10 mouse cellular contexts compared by ENCODE assay signal in genomic region chr10:99203163-99203562, GRCm38 (mm10). TPM values are rescaled to one million over a fixed set of nuclear protein-coding genes. Genes with fewer than 3 reads are reported as not detected.
DNase-seq lines count a peak whose midpoint lies in the region; ATAC-seq and TF ChIP-seq lines count a peak whose summit lies in the region.
"Had no signal": no experiment of that assay in that cellular context is flagged by ENCODE, and none has a peak within 500 bp of the region (broad histone marks: within the 10 kb centered on the region; RNA-seq: fewer than 3 reads in every experiment).

No protein-coding gene starts in this region.

- H3K4me2 ChIP-seq in lung, embryonic 14.5 days, result peak overlapping the region; percentile 60
- H3K4me2 ChIP-seq in forebrain, embryonic 16.5 days (ENCODE audit: low read length), result peak overlapping the region; percentile 62
- H3K4me2 ChIP-seq in liver, embryonic 13.5 days, result peak overlapping the region; percentile 68
- peak overlapping the region; percentile 53 for H3K4me2 ChIP-seq in stomach, embryonic 14.5 days (replicated peaks; ENCODE audit: low read depth, low read length)

- H3K27ac ChIP-seq in lung, embryonic 14.5 days (ENCODE audit: low read depth), result peak overlapping the region; percentile 84
- H3K27ac ChIP-seq in forebrain, embryonic 16.5 days (ENCODE audit: low read length), result no peak overlapping the region
- H3K27ac ChIP-seq in liver, embryonic 13.5 days, result no peak overlapping the region
- H3K27ac ChIP-seq in stomach, embryonic 14.5 days (ENCODE audit: low read length), result peak overlapping the region; percentile 76; the same call in 1 of the 2 replicates

- H3K27me3 ChIP-seq in lung, embryonic 14.5 days (ENCODE audit: insufficient read depth, low read length), result no peaks in the 10 kb centered on the region
- no peaks in the 10 kb centered on the region for H3K27me3 ChIP-seq in forebrain, embryonic 16.5 days (replicated peaks; ENCODE audit: control insufficient read depth, insufficient read depth, low read length)
- H3K27me3 ChIP-seq in liver, embryonic 13.5 days, result no peaks in the 10 kb centered on the region
- no peaks in the 10 kb centered on the region for H3K27me3 ChIP-seq in stomach, embryonic 14.5 days (ENCODE audit: control insufficient read depth, insufficient read depth, low read length)

- DNase-seq in lung, embryonic 14.5 days, result no peak
- DNase-seq in lung, postnatal 10 days, result no peak
- no peak for DNase-seq in liver, embryonic 13.5 days
- DNase-seq in spleen, postnatal 10 days (ENCODE audit: low spot score in 2 of 2), result no peak
- no peak for DNase-seq in embryo, embryonic 10 days (ENCODE audit: low spot score)
- DNase-seq: cerebellum, adult 11 months; spleen, adult 18-20 months had no signal

- 40% methylated on average over 5 of the region's 5 CpGs for WGBS in lung, embryonic 14.5 days
- WGBS in forebrain, embryonic 16.5 days, result 47% methylated on average over 5 of the region's 5 CpGs
- WGBS in liver, embryonic 13.5 days (ENCODE audit: insufficient replicate concordance), result 35% methylated on average over 5 of the region's 5 CpGs
- 50% methylated on average over 5 of the region's 5 CpGs for WGBS in stomach, embryonic 14.5 days

- H3K4me3 ChIP-seq in lung, embryonic 14.5 days (ENCODE audit: low read depth, low read length), result peak overlapping the region; percentile 22
- H3K4me3 ChIP-seq in forebrain, embryonic 16.5 days (replicated peaks; ENCODE audit: low read length), result no peak overlapping the region
- peak overlapping the region; percentile 45 for H3K4me3 ChIP-seq in liver, embryonic 13.5 days (replicated peaks)
- peak overlapping the region; percentile 18; the same call in 1 of the 2 replicates for H3K4me3 ChIP-seq in stomach, embryonic 14.5 days (ENCODE audit: low read depth, low read length)

- H3K9ac ChIP-seq in lung, embryonic 14.5 days, result peak overlapping the region; percentile 42; the same call in 1 of the 2 replicates
- no peak overlapping the region for H3K9ac ChIP-seq in forebrain, embryonic 16.5 days (replicated peaks; ENCODE audit: low read depth, low read length)
- H3K9ac ChIP-seq in liver, embryonic 13.5 days, result 0 out of 2 replicates have a peak overlapping the region, but pooled peaks have one; percentile 57
- no peak overlapping the region for H3K9ac ChIP-seq in stomach, embryonic 14.5 days (replicated peaks; ENCODE audit: low read depth, low read length)

- no peak for TF ChIP-seq CTCF in lung, embryonic 14.5 days (IDR thresholded peaks at IDR 0.05; ENCODE audit: low read depth)

- no peaks in the 10 kb centered on the region for H3K9me3 ChIP-seq in lung, embryonic 14.5 days (ENCODE audit: low read depth, low read length)
- H3K9me3 ChIP-seq in forebrain, embryonic 16.5 days (ENCODE audit: control insufficient read depth, low read length), result no peaks in the 10 kb centered on the region
- H3K9me3 ChIP-seq in liver, embryonic 13.5 days (replicated peaks), result no peaks in the 10 kb centered on the region
- no peaks in the 10 kb centered on the region for H3K9me3 ChIP-seq in stomach, embryonic 14.5 days (ENCODE audit: control insufficient read depth, low read depth, low read length)

- H3K36me3 ChIP-seq in lung, embryonic 14.5 days (ENCODE audit: insufficient read depth), result no peaks in the 10 kb centered on the region
- no peaks in the 10 kb centered on the region for H3K36me3 ChIP-seq in forebrain, embryonic 16.5 days (ENCODE audit: control insufficient read depth, insufficient read depth)
- H3K36me3 ChIP-seq in liver, embryonic 13.5 days, result no peaks in the 10 kb centered on the region
- H3K36me3 ChIP-seq in stomach, embryonic 14.5 days (ENCODE audit: control insufficient read depth, insufficient read depth, low read length), result no peaks in the 10 kb centered on the region

- ATAC-seq in lung, embryonic 14.5 days (ENCODE audit: insufficient read depth), result no peak
- ATAC-seq in forebrain, embryonic 16.5 days, result no peak
- ATAC-seq in liver, embryonic 13.5 days (ENCODE audit: low read depth), result no peak
- no peak for ATAC-seq in stomach, embryonic 14.5 days (ENCODE audit: insufficient number of reproducible peaks, insufficient read depth, low FRiP score, low read depth)
- ATAC-seq in monocyte, adult 5-6 weeks (replicated peaks; ENCODE audit: insufficient number of reproducible peaks, low FRiP score, low TSS enrichment, poor library complexity, severe bottlenecking), result no peak

- peaks cover 14% of the 10 kb centered on the region for H3K4me1 ChIP-seq in lung, embryonic 14.5 days (ENCODE audit: insufficient read depth)
- H3K4me1 ChIP-seq in forebrain, embryonic 16.5 days (replicated peaks; ENCODE audit: control insufficient read depth, insufficient read depth, low read length), result peaks cover 18% of the 10 kb centered on the region
- peaks cover 33% of the 10 kb centered on the region for H3K4me1 ChIP-seq in liver, embryonic 13.5 days (replicated peaks)
- H3K4me1 ChIP-seq in stomach, embryonic 14.5 days (ENCODE audit: control insufficient read depth, insufficient read depth, low read length), result peaks cover 13% of the 10 kb centered on the region

RNA-seq across cellular contexts. Expression of gene Dusp6, which starts 59.9 kb away (rescaled TPM):
- polyA plus RNA-seq in lung, embryonic 14.5 days (2014; fragmentation: Nextera tagmentation; extraction: Ambion mirVana), result 73.4 and 76.8 TPM in 2 replicates
- 37.0 and 44.1 TPM in 2 replicates for polyA plus RNA-seq in forebrain, embryonic 16.5 days (2015; fragmentation: Nextera tagmentation; extraction: Ambion mirVana)
- polyA plus RNA-seq in liver, embryonic 13.5 days (2015; fragmentation: Nextera tagmentation; extraction: Ambion mirVana), result 12.3 and 13.7 TPM in 2 replicates
- polyA plus RNA-seq in stomach, embryonic 14.5 days (2014; fragmentation: Nextera tagmentation; extraction: Ambion mirVana), result 41.2 and 41.8 TPM in 2 replicates
- 114 to 201 TPM (median 184 TPM) in 3 replicates for total RNA-seq in monocyte, adult 5-6 weeks (2017)

Comparison
In these comparisons a context has a peak if more than half of its experiments do, and no peak if none do; other contexts are left out.
1. H3K27ac ChIP-seq: peak in lung, embryonic 14.5 days (single experiment) and stomach, embryonic 14.5 days (single experiment); none in forebrain, embryonic 16.5 days (single experiment) and liver, embryonic 13.5 days (single experiment).
2. H3K9ac ChIP-seq: peak in lung, embryonic 14.5 days (single experiment) and liver, embryonic 13.5 days (single experiment); none in forebrain, embryonic 16.5 days (single experiment) and stomach, embryonic 14.5 days (single experiment).
3. Peak in every context shown above with its lines, with median percentiles within 50 percentile points of each other: H3K4me2 ChIP-seq.